Mouse (Mus musculus): ENCODE measurements around the gene Hic1.
A peak's percentile ranks its signal among the peaks of the same experiment; 100 is the strongest.
"Not testable (repeated sequence)": the region's sequence is repeated elsewhere in the genome, so short reads cannot be mapped to it uniquely, and the experiment has no call there.

Hic1 gene

DNA sequence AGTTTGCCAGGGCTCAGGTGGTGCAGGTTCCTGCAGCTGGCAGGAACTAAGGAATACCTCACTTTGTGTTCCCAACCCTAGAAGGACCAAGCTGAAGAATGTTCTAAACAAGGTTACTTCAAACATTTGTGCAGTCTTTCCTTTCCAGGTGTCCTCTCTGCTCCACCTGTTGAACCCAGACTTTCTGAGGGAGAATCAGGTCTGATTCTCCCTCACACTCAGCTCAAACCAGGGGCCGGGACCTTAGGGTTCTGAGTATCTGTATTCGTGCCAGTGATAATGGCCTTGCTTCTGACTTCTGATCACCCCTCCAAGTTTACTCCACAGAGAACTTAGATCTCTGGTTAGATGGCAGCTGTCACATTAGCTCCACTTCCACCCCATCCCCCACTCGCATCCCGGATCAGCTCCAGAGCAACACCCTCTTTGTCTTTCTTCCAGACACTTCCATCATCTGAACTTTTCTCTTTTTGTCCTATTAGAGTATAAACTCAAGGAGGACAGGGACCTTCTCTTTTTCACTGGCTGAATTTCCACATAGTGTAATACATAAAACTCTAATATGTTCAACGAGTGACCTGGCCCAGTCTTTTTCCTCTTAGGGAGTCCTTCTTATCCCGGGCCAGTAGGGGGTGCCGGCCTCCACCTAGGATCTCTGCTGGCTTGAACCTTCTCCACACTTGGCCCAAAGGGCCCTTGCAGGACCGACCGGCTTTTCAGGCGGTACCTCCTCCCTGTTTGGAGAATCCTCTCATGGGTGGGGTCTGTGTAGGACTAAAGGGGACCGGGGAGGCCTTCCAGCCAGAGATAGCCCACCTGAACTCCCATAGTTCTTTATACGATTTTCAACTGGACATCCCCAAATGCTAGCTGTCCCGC lies 23.3 kb upstream of the Hic1 start:
- DNase-seq (ENCODE audit: low spot score in 2 of 2), result peak; percentile 74 to 88

DNA sequence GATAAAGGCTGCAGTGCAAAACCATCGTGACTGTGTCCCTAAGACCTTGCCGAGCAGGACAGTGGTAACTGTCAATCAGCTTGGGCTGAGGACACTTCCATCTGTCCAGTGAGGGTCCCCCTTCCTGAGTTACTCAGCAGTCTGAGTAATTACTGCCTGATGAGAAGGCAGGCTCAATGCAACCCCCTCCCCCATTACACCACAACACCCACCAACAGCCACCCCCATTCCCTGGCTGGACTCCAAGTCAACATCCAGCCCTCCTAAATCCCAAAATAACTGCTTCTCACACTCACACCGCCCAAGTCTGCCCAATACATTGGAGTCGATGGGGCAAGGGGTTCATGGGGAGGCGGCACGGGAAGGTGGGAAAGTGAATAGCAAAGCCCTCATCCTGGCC lies 22.5 kb upstream of the Hic1 start:
- DNase-seq (ENCODE audit: low spot score in 2 of 2), result no peak

GRCm38 (mm10) chr11:75190905-75191441 lies 21.7 kb upstream of the Hic1 start, which contains the start of gene Dph1:
Dph1 (minus strand) TSS chr11:75191241.
- no peak for DNase-seq (ENCODE audit: low spot score in 2 of 2)

DNA sequence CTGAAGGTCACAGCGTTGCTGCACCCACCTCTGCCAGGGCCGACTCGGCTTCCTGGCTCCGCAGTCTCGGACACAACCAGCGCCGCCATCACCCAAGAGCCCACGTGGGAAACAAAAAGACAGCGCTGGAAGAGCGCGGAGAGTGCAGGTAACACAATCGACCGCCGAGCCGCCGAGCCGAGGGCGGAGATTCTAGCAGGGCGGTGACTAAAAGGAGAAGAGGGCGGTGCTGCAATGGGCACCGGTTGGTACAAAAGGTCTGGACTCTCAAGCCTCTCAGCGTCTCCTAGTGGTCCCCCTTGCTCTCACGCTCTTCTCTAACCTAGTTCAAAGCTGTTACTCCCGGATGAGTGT lies 21.0 kb upstream of the Hic1 start:
- DNase-seq (ENCODE audit: low spot score in 2 of 2), result peak in 1 of 2 experiments; percentile 85

DNA sequence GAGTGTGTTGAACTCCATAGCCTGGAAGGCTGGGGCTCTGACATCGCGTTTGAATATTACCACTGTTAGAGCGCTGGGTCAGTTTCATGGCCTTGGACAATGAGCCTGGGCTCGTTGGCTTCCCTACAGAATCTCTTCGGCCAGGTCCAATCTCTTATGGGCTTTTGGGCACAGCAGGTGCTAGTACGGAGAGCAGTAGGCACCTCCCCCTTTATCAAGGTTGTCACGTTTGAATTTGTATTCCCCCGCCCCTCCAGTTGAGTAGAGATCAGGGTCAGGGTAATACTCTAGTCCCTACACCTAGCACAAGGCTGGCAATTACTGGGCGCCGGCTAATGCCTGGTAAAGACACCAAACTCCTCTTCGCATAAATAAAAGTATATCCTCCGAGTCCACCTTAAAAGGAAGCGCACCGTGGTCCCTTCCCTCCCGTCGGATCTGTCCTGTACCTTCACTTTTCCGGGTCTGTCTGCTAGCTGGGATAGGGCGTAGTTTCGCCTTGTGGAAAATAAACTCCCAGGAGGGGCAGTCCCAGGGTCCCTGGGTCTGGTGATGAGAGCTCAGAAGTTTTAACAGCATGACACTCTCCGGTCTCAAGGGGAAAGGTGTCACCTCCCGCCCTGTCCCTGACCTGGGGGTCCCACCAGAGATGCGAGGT lies 20.5 kb upstream of the Hic1 start:
- no peak for DNase-seq (ENCODE audit: low spot score in 2 of 2)

- DNase-seq (ENCODE audit: low spot score in 2 of 2), result no peak
Measured at GRCm38 (mm10) chr11:75184986-75185385, 15.7 kb upstream of the Hic1 start.

DNA sequence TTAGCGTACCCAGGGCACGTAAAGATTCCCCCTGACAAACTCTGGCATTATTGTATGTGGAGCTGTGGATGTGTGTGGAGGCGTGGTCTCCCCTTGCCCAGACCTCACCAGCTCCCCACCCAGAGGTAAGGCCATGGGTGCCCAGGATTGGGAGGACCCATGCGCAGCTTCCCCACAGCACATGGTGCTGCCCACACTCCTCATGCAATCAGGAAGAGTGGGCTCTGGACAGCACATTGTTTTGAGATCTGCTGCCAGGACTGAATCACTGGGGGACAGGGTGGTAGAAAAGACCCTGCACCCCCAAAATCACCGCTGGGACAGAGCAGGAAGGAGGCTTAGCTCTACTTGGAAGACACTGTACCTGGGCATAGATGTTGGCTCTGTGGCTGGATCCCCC lies 15.3 kb upstream of the Hic1 start:
- DNase-seq (ENCODE audit: low spot score in 2 of 2), result no peak

GRCm38 (mm10) chr11:75183917-75184570 lies 14.7 kb upstream of the Hic1 start:
- no peak for DNase-seq (ENCODE audit: low spot score in 2 of 2)

- peak; percentile 88 to 90 for DNase-seq (ENCODE audit: low spot score in 2 of 2)
Measured at GRCm38 (mm10) chr11:75178672-75179208, 9.4 kb upstream of the Hic1 start, which contains the start of gene Ovca2. Ovca2 (minus strand) TSS chr11:75178835.

DNA sequence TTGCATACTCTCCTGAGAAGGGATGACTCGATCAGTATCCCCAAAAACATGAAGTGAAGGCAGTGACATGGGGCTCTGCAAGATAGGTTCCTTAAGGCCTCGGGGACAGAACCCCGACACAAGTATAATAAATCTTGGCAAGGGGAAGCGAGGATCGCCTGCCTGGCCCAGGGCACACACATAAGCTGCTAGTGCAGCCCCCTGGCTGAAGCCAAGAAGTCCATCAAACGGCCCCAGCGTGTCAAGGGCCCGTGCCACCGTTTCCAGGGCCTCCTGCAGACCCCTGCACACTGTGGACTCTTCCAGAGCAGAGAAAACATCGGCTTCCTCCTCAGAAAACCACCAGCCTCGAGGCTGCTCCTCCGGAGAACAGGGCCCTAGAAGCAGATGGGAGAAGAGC lies 8.7 kb upstream of the Hic1 start:
- DNase-seq (ENCODE audit: low spot score in 2 of 2), result no peak

- DNase-seq (ENCODE audit: low spot score in 2 of 2), result not testable (repeated sequence)
Measured at GRCm38 (mm10) chr11:75174574-75174973, 5.3 kb upstream of the Hic1 start.

DNA sequence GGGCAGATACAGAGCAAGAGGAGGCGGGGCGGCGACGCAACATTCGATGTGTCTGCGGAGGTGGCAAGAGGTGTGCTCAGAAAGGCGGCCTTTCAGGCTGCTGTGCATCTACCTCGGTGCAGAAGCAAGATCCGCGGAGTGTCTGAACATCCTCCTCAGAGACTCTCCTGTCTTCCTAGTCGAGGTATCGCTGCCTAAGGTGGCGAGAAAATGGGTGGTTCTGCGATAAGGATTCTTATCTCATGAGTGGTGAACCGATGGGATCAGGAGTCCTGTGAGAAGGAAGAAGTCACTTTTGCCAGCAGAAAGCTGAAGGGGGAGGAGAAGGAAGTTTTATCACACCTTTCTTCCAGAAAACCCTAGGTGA lies 4.5 kb upstream of the Hic1 start:
- DNase-seq (ENCODE audit: low spot score in 2 of 2), result no peak

DNA sequence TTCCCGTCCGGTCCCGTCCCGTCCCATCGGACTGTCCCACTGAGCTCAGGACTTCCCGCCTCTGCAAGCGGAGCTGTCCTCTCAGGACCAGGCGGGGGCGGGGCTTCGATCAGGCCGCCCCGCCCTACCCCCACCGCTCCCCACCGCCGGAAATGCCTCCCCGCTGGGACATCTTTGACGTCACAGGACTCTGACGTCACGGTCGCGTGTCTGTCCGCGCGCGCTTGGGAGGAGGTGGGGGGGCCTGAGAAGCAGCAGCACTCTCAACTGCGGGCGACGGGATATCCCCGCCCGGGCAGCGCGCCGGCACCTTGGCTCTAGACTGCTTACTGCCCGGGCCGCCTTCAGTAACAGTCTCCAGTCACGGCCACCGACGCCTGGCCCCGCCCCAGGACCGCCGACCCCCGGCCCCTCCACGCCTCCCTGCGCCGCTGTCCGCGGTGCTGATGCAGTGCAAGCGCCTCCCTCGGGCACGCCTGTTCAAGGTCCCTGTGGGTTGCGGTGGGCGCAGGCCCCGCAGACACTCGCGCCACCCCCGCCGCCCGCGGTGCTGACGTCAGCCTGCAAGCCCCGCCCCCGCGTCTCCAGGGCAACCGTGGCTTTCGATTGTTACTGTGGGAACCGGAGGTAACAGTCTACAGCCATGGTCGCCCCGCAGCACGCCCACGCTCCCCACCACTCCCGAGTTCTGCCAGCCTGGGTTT lies 3.9 kb upstream of the Hic1 start:
- DNase-seq (ENCODE audit: low spot score in 2 of 2), result peak; percentile 58 to 70

DNA sequence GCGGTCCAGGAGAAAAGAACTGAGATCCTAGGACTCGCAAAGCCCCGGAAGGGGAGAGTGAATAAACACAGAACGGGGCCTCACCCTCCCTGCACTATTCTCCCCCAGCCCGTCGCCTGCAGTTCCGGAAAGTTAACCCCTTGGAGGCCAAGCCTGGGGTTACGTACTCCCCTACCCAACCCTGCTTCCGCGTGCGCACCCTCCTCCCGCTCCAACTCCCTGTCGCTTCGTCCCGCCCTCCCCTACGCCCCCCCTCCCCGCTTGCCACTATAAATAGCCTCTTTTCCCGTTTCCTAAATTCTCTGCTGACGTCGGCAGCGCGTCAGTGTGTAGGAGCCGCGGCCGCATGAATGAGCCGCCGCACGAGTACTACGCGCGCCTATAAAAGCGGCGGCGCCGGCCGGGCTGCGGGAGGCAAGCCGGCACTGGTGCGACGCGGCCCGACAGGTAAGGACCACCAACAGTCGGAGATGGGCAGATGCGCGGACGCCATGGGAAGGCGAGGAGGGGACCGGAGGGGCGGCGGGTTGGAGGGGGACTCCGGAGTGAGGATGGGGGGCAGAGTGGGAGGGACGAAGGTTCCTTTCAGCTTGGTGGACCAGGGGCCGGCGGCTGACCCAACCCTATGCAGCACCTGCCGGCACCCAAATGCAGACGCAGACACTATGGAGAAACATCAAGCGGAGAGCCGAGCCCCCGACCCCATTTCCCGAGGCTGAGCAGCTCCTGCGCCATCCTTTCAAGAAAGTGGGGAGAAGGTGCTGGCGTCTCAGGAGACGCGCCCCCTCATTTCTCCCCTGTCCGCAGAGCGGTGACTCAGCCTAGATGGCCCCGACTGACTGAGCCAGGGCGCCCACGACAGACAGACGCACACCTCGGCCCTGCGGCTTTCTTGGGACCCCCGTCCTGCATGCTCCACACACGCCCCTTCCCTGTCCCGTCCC lies 3.1 kb upstream of the Hic1 start:
- no peak for DNase-seq (ENCODE audit: low spot score in 2 of 2)

- DNase-seq (ENCODE audit: low spot score in 2 of 2), result no peak
Measured at GRCm38 (mm10) chr11:75171186-75171865, 2.0 kb upstream of the Hic1 start.

GRCm38 (mm10) chr11:75170136-75170751 lies 925 bp upstream of the Hic1 start:
- DNase-seq (ENCODE audit: low spot score in 2 of 2), result peak; percentile 90 to 93

- peak; percentile 82 to 89 for DNase-seq (ENCODE audit: low spot score in 2 of 2)
Measured at GRCm38 (mm10) chr11:75168590-75169361, 543 bp downstream of the Hic1 start.

Data from urinary bladder, postnatal 36 days (tissue).